Mouse (Mus musculus): ENCODE results near the gene Gm20388. TPM values are rescaled to one million over a fixed set of nuclear protein-coding genes. Genes with fewer than 3 reads are reported as not detected.
A peak's percentile ranks its signal among the peaks of the same experiment; 100 is the strongest.
"Not testable (repeated sequence)": the region's sequence is repeated elsewhere in the genome, so short reads cannot be mapped to it uniquely, and the experiment has no call there.

The Gm20388 gene
- total RNA-seq, 2 experiments from 2014 or later: 5.8 TPM; not detected in 1

- DNase-seq: no peak
These were observed 3113.6 kb downstream of the Gm20388 start for GRCm38 (mm10) chr8:123024226-123024625.

GRCm38 (mm10) chr8:123025951-123026351, 3115.3 kb downstream of the Gm20388 start:
- no peak for DNase-seq

GRCm38 (mm10) chr8:123027786-123028185, 3117.1 kb downstream of the Gm20388 start:
- no peak for DNase-seq

GRCm38 (mm10) chr8:123030091-123030490, 3119.4 kb downstream of the Gm20388 start:
- DNase-seq: not testable (repeated sequence)

GRCm38 (mm10) chr8:123031321-123031978, 3120.8 kb downstream of the Gm20388 start:
- no peak for DNase-seq

GRCm38 (mm10) chr8:123032730-123033129, 3122.1 kb downstream of the Gm20388 start:
- no peak for DNase-seq

- no peak for DNase-seq
These were observed 3122.8 kb downstream of the Gm20388 start for GRCm38 (mm10) chr8:123033431-123033830.

- DNase-seq: no peak
These were observed 3123.5 kb downstream of the Gm20388 start for GRCm38 (mm10) chr8:123034171-123034570.

- DNase-seq: peak; percentile 17
These were observed 3126.3 kb downstream of the Gm20388 start for GRCm38 (mm10) chr8:123036956-123037355.

GRCm38 (mm10) chr8:123037487-123037886, 3126.8 kb downstream of the Gm20388 start:
- no peak for DNase-seq

- no peak for DNase-seq
These were observed 3127.7 kb downstream of the Gm20388 start for GRCm38 (mm10) chr8:123038351-123038750.

GRCm38 (mm10) chr8:123039376-123040109, 3128.9 kb downstream of the Gm20388 start:
- DNase-seq: no peak

- DNase-seq: peak; percentile 19
These were observed 3129.5 kb downstream of the Gm20388 start for GRCm38 (mm10) chr8:123040110-123040650.

GRCm38 (mm10) chr8:123041008-123041773, 3130.6 kb downstream of the Gm20388 start:
- DNase-seq: peak; percentile 62

- DNase-seq: no peak
These were observed 3131.1 kb downstream of the Gm20388 start for GRCm38 (mm10) chr8:123041774-123042105.

GRCm38 (mm10) chr8:123042158-123042973, 3131.7 kb downstream of the Gm20388 start, which contains the start of gene Ankrd11:
TSS of gene Ankrd11 (minus strand) at chr8:123042277.
- DNase-seq: peak; percentile 99

GRCm38 (mm10) chr8:123042974-123043625, 3132.5 kb downstream of the Gm20388 start:
- no peak for DNase-seq

GRCm38 (mm10) chr8:123043941-123044340, 3133.3 kb downstream of the Gm20388 start:
- DNase-seq: no peak

GRCm38 (mm10) chr8:123044743-123045425, 3134.2 kb downstream of the Gm20388 start:
- DNase-seq: not testable (repeated sequence)

GRCm38 (mm10) chr8:123046706-123047105, 3136.1 kb downstream of the Gm20388 start:
- DNase-seq: no peak

- no peak for DNase-seq
These were observed 3137.2 kb downstream of the Gm20388 start for GRCm38 (mm10) chr8:123047827-123048226.

Data from heart, postnatal 4 days (tissue).